Mouse (Mus musculus): ENCODE measurements around the gene Smc5. TPM values are rescaled to one million over a fixed set of nuclear protein-coding genes. Genes with fewer than 3 reads are reported as not detected.

Gene Smc5
- polyA plus RNA-seq (2015; fragmentation: Nextera tagmentation; extraction: Ambion mirVana) = 26.8 and 27.4 TPM in 2 replicates

DNA sequence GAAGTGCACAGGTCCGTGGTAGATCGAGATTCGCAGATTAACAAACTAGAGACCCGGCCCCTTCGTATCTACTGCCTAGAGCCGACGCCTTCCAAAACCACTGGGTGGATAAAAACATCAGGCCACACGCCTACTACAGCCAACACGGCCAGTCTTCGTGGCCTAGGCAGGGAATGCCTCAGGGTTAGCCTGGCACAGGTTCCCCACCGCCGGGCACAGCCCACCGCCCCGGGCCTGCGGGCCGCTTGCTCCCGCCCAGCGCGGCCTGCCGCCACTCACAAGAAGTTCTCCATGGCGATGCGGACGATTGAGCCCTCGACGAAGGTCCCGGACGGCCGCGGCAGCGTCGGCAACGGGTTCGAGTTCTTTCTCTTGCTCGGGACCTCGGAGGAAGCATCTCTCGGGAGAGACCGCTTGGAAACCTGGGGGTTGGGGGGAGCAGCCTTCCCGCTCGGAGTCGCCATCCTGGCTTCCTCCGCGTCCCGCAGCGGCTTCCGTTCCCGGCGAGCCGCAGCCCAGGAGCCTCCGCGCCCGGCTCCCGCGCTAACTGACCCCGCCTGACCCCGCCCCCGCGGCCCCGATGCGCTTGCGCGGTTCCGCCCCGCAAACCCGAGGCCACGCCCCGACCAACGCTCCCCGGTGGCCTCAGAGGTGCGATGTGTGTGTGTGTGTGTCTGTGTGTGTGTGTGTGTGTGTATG, at the start of gene Smc5:
Gene Smc5, minus strand, starts transcription at position 543 of the 699 bp plus-strand sequence.
- peak within 1 kb of the TSS; percentile 88 for H3K4me3 ChIP-seq
- peaks cover 3% of the 10 kb centered on the region for H3K36me3 ChIP-seq
- no peaks in the 10 kb centered on the region for H3K9me3 ChIP-seq
- ATAC-seq (ENCODE audit: low read depth) = peak; percentile 98
- peak within 1 kb of the TSS; percentile 72 for H3K4me2 ChIP-seq
- no peaks in the 10 kb centered on the region for H3K27me3 ChIP-seq
- peak within 1 kb of the TSS; percentile 83 for H3K9ac ChIP-seq
- under 1% methylated on average over 69 of the region's 69 CpGs for WGBS
- peaks cover 17% of the 10 kb centered on the region for H3K4me1 ChIP-seq (replicated peaks)
- H3K27ac ChIP-seq (replicated peaks) = peak within 1 kb of the TSS; percentile 77

DNA sequence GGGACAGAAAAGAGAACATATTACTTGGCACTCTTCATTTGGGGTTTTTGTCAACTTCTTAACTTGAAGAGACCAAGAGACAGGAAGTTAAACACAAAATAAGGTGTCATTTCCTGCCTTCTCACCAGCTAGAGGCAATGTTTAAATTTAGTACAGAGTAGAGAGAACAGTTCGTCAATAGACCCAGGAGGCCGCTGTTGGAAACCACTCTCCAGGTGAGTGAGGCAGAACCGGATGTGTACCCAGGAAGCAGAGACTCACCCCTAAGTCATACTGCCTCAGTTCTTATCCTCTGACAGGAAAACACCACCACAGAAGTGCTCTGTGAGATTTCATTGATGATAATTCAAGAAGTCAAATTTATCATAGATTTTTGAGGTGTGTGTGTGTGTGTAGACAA, 49.4 kb upstream of the Smc5 start:
- ATAC-seq (ENCODE audit: low read depth) = no peak
- Histone ChIP-seq H3K36me3 (no peaks in the 10 kb centered on the region), H3K9ac (no peak overlapping the region), H3K4me3 (no peak overlapping the region), H3K9me3 (no peaks in the 10 kb centered on the region), H3K4me2 (no peak overlapping the region), H3K4me1 (replicated peaks) (no peaks in the 10 kb centered on the region), H3K27ac (replicated peaks) (no peak overlapping the region), H3K27me3 (no peaks in the 10 kb centered on the region)
- WGBS = 88% methylated on average over 3 of the region's 3 CpGs

- Histone ChIP-seq H3K4me1 (replicated peaks) (peaks cover 6% of the 10 kb centered on the region; the same call in 1 of the 2 replicates), H3K9me3 (no peaks in the 10 kb centered on the region), H3K4me3 (no peak overlapping the region), H3K27ac (replicated peaks) (peak overlapping the region; percentile 61), H3K36me3 (no peaks in the 10 kb centered on the region), H3K4me2 (no peak overlapping the region), H3K9ac (no peak overlapping the region), H3K27me3 (no peaks in the 10 kb centered on the region)
- peak; percentile 67 for ATAC-seq (ENCODE audit: low read depth)
- 68% methylated on average over 5 of the region's 5 CpGs for WGBS
Observed at GRCm38 (mm10) chr19:23317989-23318358, 44.3 kb upstream of the Smc5 start.

- H3K9me3 ChIP-seq = no peaks in the 10 kb centered on the region
- no peak overlapping the region for H3K4me2 ChIP-seq
- H3K4me1 ChIP-seq (replicated peaks) = peaks cover 6% of the 10 kb centered on the region; the same call in 1 of the 2 replicates
- H3K27me3 ChIP-seq = no peaks in the 10 kb centered on the region
- WGBS = 52% methylated on average over 5 of the region's 5 CpGs
- H3K36me3 ChIP-seq = no peaks in the 10 kb centered on the region
- peak overlapping the region; percentile 61 for H3K27ac ChIP-seq (replicated peaks)
- ATAC-seq (ENCODE audit: low read depth) = peak; percentile 67; the same call in 1 of the 2 replicates
- H3K4me3 ChIP-seq = no peak overlapping the region
- peak overlapping the region; percentile 2; the same call in 1 of the 2 replicates for H3K9ac ChIP-seq
Observed at GRCm38 (mm10) chr19:23317295-23317988, 43.7 kb upstream of the Smc5 start.

GRCm38 (mm10) chr19:23316851-23317250, 43.2 kb upstream of the Smc5 start:
- no peak for ATAC-seq (ENCODE audit: low read depth)
- Histone ChIP-seq H3K9ac (no peak overlapping the region), H3K27me3 (no peaks in the 10 kb centered on the region), H3K4me1 (replicated peaks) (peaks cover 6% of the 10 kb centered on the region; the same call in 1 of the 2 replicates), H3K9me3 (no peaks in the 10 kb centered on the region), H3K4me2 (no peak overlapping the region), H3K4me3 (no peak overlapping the region), H3K27ac (replicated peaks) (no peak overlapping the region), H3K36me3 (no peaks in the 10 kb centered on the region)
- WGBS = 72% methylated on average over 5 of the region's 5 CpGs

- Histone ChIP-seq H3K27me3 (no peaks in the 10 kb centered on the region), H3K36me3 (no peaks in the 10 kb centered on the region), H3K27ac (replicated peaks) (no peak overlapping the region), H3K9ac (no peak overlapping the region), H3K4me3 (no peak overlapping the region), H3K4me2 (no peak overlapping the region), H3K9me3 (no peaks in the 10 kb centered on the region), H3K4me1 (replicated peaks) (no peaks in the 10 kb centered on the region)
- ATAC-seq (ENCODE audit: low read depth) = no peak
- 96% methylated on average over 2 of the region's 2 CpGs for WGBS
Observed at GRCm38 (mm10) chr19:23309979-23310378, 36.3 kb upstream of the Smc5 start.

DNA sequence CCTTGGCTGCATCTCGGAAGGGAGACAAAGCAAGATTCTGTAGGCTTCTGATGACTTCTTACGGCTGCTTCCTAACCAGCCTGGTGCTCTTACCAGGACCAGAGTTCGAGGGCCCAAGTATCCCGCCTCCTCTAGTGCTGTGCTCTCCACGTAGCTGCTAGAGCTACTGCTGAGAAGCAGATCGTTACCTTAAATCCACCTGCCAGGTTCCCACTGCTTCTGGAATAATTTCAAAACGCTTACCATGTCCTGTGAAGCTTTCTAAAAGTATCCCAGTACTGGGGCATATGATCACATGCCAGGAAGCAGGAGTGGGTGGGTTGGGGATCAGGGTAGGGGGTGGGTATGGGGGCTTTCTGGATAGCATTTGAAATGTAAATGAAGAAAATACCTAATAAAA, 33.0 kb upstream of the Smc5 start:
- 84% methylated on average over 7 of the region's 7 CpGs for WGBS
- H3K27me3 ChIP-seq = no peaks in the 10 kb centered on the region
- H3K9me3 ChIP-seq = no peaks in the 10 kb centered on the region
- H3K4me3 ChIP-seq = no peak overlapping the region
- no peak for ATAC-seq (ENCODE audit: low read depth)
- H3K4me2 ChIP-seq = no peak overlapping the region
- H3K9ac ChIP-seq = no peak overlapping the region
- H3K4me1 ChIP-seq (replicated peaks) = no peaks in the 10 kb centered on the region
- H3K36me3 ChIP-seq = no peaks in the 10 kb centered on the region
- H3K27ac ChIP-seq (replicated peaks) = no peak overlapping the region

DNA sequence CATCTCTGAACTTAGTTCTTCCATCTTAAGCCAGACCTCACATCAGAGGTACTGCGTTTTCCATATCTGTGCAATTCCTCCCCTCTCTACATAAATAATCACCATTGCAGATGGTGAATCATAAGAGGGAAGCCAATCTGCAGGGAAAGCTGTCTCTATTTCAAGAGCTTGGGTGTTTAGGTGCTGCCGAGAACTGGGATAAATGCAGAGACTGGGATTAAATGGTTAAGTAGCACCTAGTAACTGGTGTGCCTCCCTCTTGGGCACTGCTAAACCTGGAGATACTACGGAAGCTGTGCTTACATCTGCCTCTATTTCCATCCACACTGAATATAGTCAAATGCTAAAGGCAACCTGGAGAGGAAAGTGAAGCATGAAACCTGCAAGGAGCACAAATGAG, 26.3 kb upstream of the Smc5 start:
- no peak overlapping the region for H3K9ac ChIP-seq
- WGBS = 89% methylated on average over 3 of the region's 3 CpGs
- no peaks in the 10 kb centered on the region for H3K9me3 ChIP-seq
- no peaks in the 10 kb centered on the region for H3K27me3 ChIP-seq
- H3K36me3 ChIP-seq = no peaks in the 10 kb centered on the region
- no peak overlapping the region for H3K4me2 ChIP-seq
- H3K27ac ChIP-seq (replicated peaks) = no peak overlapping the region
- H3K4me1 ChIP-seq (replicated peaks) = no peaks in the 10 kb centered on the region
- H3K4me3 ChIP-seq = no peak overlapping the region
- ATAC-seq (ENCODE audit: low read depth) = no peak

DNA sequence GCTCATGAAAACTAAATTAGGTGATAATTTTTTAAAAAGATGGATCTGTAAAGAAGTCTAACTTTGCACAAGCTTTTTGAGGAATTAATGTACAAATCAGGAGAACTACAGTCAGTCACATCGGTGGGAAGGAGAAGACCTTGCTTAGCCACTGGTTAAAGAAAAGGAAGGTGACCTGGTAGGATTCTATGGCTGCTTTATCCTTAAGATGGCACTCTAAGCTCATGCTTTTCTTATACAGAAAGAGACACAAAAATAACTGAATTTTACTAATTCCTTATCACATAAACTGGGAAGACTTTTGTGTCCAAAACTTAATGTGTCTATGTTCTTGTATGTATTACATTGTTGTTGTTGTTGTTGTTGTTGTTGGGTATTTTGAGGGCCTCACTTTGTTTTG, 25.2 kb upstream of the Smc5 start:
- 82% methylated on average over 1 of the region's 1 CpGs for WGBS
- Histone ChIP-seq H3K36me3 (no peaks in the 10 kb centered on the region), H3K4me1 (replicated peaks) (no peaks in the 10 kb centered on the region), H3K9ac (no peak overlapping the region), H3K9me3 (no peaks in the 10 kb centered on the region), H3K4me3 (no peak overlapping the region), H3K27me3 (no peaks in the 10 kb centered on the region), H3K27ac (replicated peaks) (no peak overlapping the region), H3K4me2 (no peak overlapping the region)
- ATAC-seq (ENCODE audit: low read depth) = no peak

DNA sequence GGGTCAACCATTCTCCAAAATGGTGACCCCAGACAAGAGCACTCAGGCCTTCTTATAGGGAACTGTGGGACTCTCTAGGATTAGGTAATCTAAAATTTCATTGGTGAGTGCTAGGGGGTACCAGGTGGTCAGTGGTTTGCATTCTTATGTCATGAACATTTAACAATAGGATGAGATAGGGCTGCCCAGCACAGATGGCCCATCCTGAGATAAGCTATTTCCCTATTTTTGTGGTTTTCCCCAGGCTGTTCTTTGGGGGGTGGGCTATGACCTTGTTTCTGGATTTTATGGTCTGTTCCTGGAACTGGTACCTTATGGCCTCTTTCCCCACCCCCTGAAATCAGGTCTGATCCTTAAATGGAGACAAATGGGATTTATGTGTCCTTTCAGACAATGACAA, 23.5 kb upstream of the Smc5 start:
- no peak overlapping the region for H3K27ac ChIP-seq (replicated peaks)
- H3K36me3 ChIP-seq = no peaks in the 10 kb centered on the region
- H3K27me3 ChIP-seq = no peaks in the 10 kb centered on the region
- no peaks in the 10 kb centered on the region for H3K9me3 ChIP-seq
- no peak for ATAC-seq (ENCODE audit: low read depth)
- no peak overlapping the region for H3K4me3 ChIP-seq
- no peaks in the 10 kb centered on the region for H3K4me1 ChIP-seq (replicated peaks)
- no peak overlapping the region for H3K9ac ChIP-seq
- no peak overlapping the region for H3K4me2 ChIP-seq

DNA sequence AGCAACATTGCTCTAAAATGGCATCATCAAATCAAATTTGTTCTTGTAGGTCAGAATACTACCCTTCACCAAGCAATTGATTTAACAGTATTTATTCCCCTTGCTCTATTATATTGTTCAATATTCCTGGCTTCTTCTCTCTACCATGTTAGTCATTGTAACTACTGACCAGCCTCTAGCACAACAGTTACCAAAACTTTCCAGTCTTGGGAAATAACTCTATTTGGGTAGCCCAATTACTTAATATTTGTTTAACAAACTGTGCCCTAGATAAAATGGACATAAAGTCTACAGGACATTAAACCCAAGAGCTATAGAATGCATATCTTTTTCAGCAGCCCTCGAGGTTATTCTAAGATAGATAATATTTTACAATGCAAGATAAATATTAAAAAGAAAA, 15.6 kb upstream of the Smc5 start:
- 0 out of 2 replicates have a peak, but pooled peaks cover 6% of the 10 kb centered on the region for H3K9me3 ChIP-seq
- WGBS = 78% methylated on average over 1 of the region's 1 CpGs

DNA sequence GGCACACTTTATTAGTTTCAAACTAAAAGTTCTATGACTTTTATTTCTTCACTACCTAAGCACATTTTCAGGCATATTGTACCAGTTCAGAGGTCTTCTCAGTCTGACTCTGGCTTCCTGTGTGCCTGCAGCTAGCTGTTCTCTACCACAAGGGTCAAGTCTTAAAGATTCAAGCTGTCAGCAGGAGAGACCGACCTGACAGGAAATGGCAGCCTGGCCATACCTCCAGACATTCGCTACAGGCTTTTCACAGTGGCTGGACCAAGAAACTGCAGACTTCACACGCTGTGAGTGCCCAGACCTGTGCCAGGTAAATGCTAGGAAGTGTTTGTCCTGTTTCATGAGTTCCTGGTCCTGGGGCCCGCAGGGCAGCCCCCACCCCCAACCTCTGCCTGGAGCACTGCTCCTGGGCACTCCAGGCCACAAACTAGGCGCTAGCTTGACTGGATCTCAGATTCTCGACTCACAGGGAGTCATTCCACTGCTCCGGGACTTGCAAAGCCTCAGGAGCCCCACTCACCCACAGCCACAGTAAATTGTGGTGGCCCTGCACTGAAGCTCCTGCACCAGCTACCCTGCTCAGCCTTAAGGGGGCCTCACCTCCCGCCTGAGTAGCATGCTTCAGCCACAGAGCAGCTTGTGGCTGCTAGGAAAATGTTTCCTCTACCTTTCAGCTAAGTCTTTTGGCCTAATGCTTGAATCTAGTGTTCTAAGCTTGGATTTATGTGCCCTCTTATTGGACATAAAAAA, 8.4 kb upstream of the Smc5 start:
- no peak for ATAC-seq (ENCODE audit: low read depth)
- Histone ChIP-seq H3K9ac (no peak overlapping the region), H3K9me3 (0 out of 2 replicates have a peak, but pooled peaks cover 1% of the 10 kb centered on the region), H3K36me3 (no peaks in the 10 kb centered on the region), H3K4me3 (no peak overlapping the region), H3K4me1 (replicated peaks) (no peaks in the 10 kb centered on the region), H3K4me2 (no peak overlapping the region), H3K27me3 (no peaks in the 10 kb centered on the region), H3K27ac (replicated peaks) (no peak overlapping the region)
- 64% methylated on average over 8 of the region's 8 CpGs for WGBS

More for the DNA sequence above, 15.6 kb upstream of the Smc5 start:
- Histone ChIP-seq H3K4me3 (no peak overlapping the region), H3K27me3 (no peaks in the 10 kb centered on the region), H3K9ac (no peak overlapping the region), H3K4me1 (replicated peaks) (no peaks in the 10 kb centered on the region), H3K4me2 (no peak overlapping the region), H3K27ac (replicated peaks) (no peak overlapping the region), H3K36me3 (no peaks in the 10 kb centered on the region)
- ATAC-seq (ENCODE audit: low read depth) = no peak

All from neural tube, embryonic 13.5 days (tissue).